Comparison of ENCODE assay signal across 8 mouse cellular contexts in the genomic region with DNA sequence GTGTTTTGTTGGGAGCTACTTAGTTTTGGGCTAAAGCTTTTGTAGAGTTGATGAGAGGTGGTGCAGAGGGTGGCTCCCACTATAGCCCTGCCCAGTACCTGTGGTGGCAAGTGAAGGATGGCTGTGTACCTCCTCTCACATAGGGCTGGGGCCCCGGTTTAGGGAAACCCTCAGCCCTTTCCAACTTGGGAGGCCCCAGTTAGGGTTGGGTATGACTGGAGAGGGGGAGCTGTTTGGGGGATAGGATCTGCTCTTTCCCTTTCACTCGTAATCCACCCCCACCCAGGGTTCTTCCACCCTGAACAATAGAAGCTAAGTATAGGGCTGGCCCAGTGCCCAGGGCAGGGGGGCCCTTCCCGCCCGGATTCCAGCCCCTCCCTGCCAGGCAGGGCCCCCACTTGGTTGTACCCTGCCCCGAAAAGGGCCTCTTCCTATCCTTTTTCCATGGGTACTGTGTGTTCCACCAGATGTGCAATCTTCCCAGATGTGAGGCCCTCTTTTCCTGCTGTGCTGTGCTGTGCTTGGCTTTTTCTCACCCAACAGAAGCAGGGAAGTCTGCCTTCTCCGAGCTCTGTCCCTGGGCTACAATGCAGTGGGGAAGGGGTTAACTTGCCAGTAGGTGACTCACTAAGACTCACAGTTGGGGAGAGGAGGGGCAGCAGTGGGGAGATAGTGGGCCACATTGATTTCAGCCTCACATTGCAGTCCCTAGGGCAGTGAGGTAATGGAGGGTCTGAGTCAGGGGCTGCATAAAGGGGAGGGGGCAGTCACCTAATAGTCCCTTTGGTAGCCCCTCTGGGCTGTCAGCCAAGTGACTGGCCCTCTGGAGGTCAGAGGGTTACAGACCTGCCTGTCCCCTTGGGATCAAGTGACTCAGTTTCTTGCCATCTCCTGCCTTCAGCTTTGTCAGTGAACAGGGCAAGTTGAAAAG. TPM values are rescaled to one million over a fixed set of nuclear protein-coding genes. Genes with fewer than 3 reads are reported as not detected.
DNase-seq lines count a peak whose midpoint lies in the region; ATAC-seq and TF ChIP-seq lines count a peak whose summit lies in the region.

No protein-coding gene starts in this region.

- no peaks in the 10 kb centered on the region for H3K27me3 ChIP-seq in forebrain, postnatal 0 days (ENCODE audit: insufficient read depth, low read length)
- no peaks in the 10 kb centered on the region for H3K27me3 ChIP-seq in hindbrain, embryonic 15.5 days
- H3K27me3 ChIP-seq in liver, adult 2 months (ENCODE audit: control insufficient read depth, insufficient read depth, low read length): no peaks in the 10 kb centered on the region
- H3K27me3 ChIP-seq in myocyte (ENCODE audit: control insufficient read depth, insufficient read depth, insufficient read length): no peaks in the 10 kb centered on the region

- no peaks in the 10 kb centered on the region for H3K9me3 ChIP-seq in forebrain, postnatal 0 days (ENCODE audit: low read length)
- no peaks in the 10 kb centered on the region for H3K9me3 ChIP-seq in hindbrain, embryonic 15.5 days

- TF ChIP-seq CTCF in forebrain, postnatal 0 days (IDR thresholded peaks at IDR 0.05; ENCODE audit: low read depth): no peak
- no peak for TF ChIP-seq CTCF in liver, adult 2 months (IDR thresholded peaks at IDR 0.05; ENCODE audit: low read depth, low read length)

- no peak for TF ChIP-seq POLR2A in liver, adult 2 months (IDR thresholded peaks at IDR 0.05; ENCODE audit: extremely low read depth, insufficient read depth, low read length)
- TF ChIP-seq POLR2A in myocyte (IDR thresholded peaks at IDR 0.05; ENCODE audit: insufficient read length, low read depth): peak; percentile 29

- DNase-seq in spleen, postnatal 4 days (ENCODE audit: low spot score in 2 of 2): peak; percentile 23 to 73
- DNase-seq in spleen, postnatal 14 days (ENCODE audit: low spot score in 2 of 2): no peak
- DNase-seq in forebrain, postnatal 0 days: peak; percentile 50
- no peak for DNase-seq in liver, adult 2 months (ENCODE audit: extremely low read depth, low read depth, low spot score)
- DNase-seq in B cell, adult 2 months: no peak

- peak overlapping the region; percentile 99 for H3K27ac ChIP-seq in brown adipose tissue, adult 24 weeks (replicated peaks; ENCODE audit: low read depth, low read length)
- H3K27ac ChIP-seq in forebrain, postnatal 0 days (ENCODE audit: low read depth, low read length): peak overlapping the region; percentile 99
- peak overlapping the region; percentile 99 for H3K27ac ChIP-seq in hindbrain, embryonic 15.5 days (replicated peaks)
- peak overlapping the region; percentile 45 for H3K27ac ChIP-seq in liver, adult 2 months (replicated peaks; ENCODE audit: insufficient read depth, low read depth, low read length)

- peaks cover 22% of the 10 kb centered on the region for H3K4me1 ChIP-seq in brown adipose tissue, adult 24 weeks (ENCODE audit: control insufficient read depth, insufficient read depth, insufficient read length, low read length)
- H3K4me1 ChIP-seq in forebrain, postnatal 0 days (ENCODE audit: insufficient read depth): peaks cover 40% of the 10 kb centered on the region
- peaks cover 75% of the 10 kb centered on the region for H3K4me1 ChIP-seq in hindbrain, embryonic 15.5 days (replicated peaks)
- H3K4me1 ChIP-seq in liver, adult 2 months (ENCODE audit: control insufficient read depth, insufficient read depth, low read length): peaks cover 25% of the 10 kb centered on the region

- peak overlapping the region; percentile 57 for H3ac ChIP-seq in myocyte (ENCODE audit: control insufficient read depth, insufficient read length)

- H3K79me2 ChIP-seq in liver, adult 2 months (ENCODE audit: control insufficient read depth, insufficient read depth, low read length): peaks cover 7% of the 10 kb centered on the region; the same call in 1 of the 2 replicates
- peaks cover 26% of the 10 kb centered on the region for H3K79me2 ChIP-seq in myocyte (ENCODE audit: control insufficient read depth, insufficient read depth)

- no peak for ATAC-seq in forebrain, postnatal 0 days
- peak; percentile 1; the same call in 1 of the 2 replicates for ATAC-seq in hindbrain, embryonic 15.5 days (ENCODE audit: low FRiP score, low read depth)

- peak overlapping the region; percentile 76 for H3K4me3 ChIP-seq in brown adipose tissue, adult 24 weeks (ENCODE audit: insufficient read depth, low read depth, low read length)
- peak overlapping the region; percentile 56 for H3K4me3 ChIP-seq in forebrain, postnatal 0 days (ENCODE audit: low read depth, low read length)
- H3K4me3 ChIP-seq in hindbrain, embryonic 15.5 days: peak overlapping the region; percentile 59
- peak overlapping the region; percentile 69; the same call in 1 of the 2 replicates for H3K4me3 ChIP-seq in liver, adult 2 months (ENCODE audit: insufficient read depth, low read depth, low read length)
- peak overlapping the region; percentile 37 for H3K4me3 ChIP-seq in myocyte

- H3K36me3 ChIP-seq in forebrain, postnatal 0 days (ENCODE audit: insufficient read depth): peaks cover 5% of the 10 kb centered on the region; the same call in 1 of the 2 replicates
- H3K36me3 ChIP-seq in hindbrain, embryonic 15.5 days: peaks cover 2% of the 10 kb centered on the region
- H3K36me3 ChIP-seq in liver, adult 2 months (ENCODE audit: control insufficient read depth, insufficient read depth, low read length): no peaks in the 10 kb centered on the region
- no peaks in the 10 kb centered on the region for H3K36me3 ChIP-seq in myocyte (ENCODE audit: control insufficient read depth, insufficient read depth)

- H3K4me2 ChIP-seq in forebrain, postnatal 0 days (ENCODE audit: low read depth): peak overlapping the region; percentile 94
- H3K4me2 ChIP-seq in hindbrain, embryonic 15.5 days: peak overlapping the region; percentile 69
- H3K4me2 ChIP-seq in myocyte (ENCODE audit: low read depth): peak overlapping the region; percentile 82

- peak overlapping the region; percentile 86 for H3K9ac ChIP-seq in forebrain, postnatal 0 days
- peak overlapping the region; percentile 81 for H3K9ac ChIP-seq in hindbrain, embryonic 15.5 days
- peak overlapping the region; percentile 69 for H3K9ac ChIP-seq in liver, adult 2 months (ENCODE audit: low read depth, low read length)

- WGBS in forebrain, postnatal 0 days: 5% methylated on average over 6 of the region's 6 CpGs
- 0% methylated on average over 6 of the region's 6 CpGs for WGBS in hindbrain, embryonic 15.5 days
- 48% methylated on average over 6 of the region's 6 CpGs for WGBS in liver, adult 2 months

TF ChIP-seq in myocyte, 11 proteins besides CTCF, POLR2A, EP300 and RAD21 (continues in another document):
- TF ChIP-seq TCF12 (IDR thresholded peaks at IDR 0.05; ENCODE audit: insufficient read depth, poor library complexity, severe bottlenecking) (no peak), MYOG (IDR thresholded peaks at IDR 0.05; ENCODE audit: control insufficient read depth in 1 of 3, insufficient read depth in 1 of 3, insufficient read length in 2 of 3, low read depth in 2 of 3) (no peak), POLR2AphosphoS2 (IDR thresholded peaks at IDR 0.05; ENCODE audit: insufficient read length, low read depth) (no peak), MAX (IDR thresholded peaks at IDR 0.05; ENCODE audit: low read depth) (no peak)

RNA-seq across cellular contexts. Expression of a gene that starts 12.6 kb away (rescaled TPM):
- polyA plus RNA-seq in brown adipose tissue, adult 24 weeks (2012; ENCODE audit: insufficient read depth, insufficient read length, missing spikeins): 25.2 and 31.3 TPM in 2 replicates
- total RNA-seq in forebrain, postnatal 0 days (2014; rRNA removed): 119 and 121 TPM in 2 replicates
- 25.4 and 31.3 TPM in 2 replicates for polyA plus RNA-seq in forebrain, postnatal 0 days (2015; fragmentation: Nextera tagmentation; extraction: Ambion mirVana)
- 32.5 and 38.5 TPM in 2 replicates for polyA plus RNA-seq in hindbrain, embryonic 15.5 days (2015; fragmentation: Nextera tagmentation; extraction: Ambion mirVana)
- total RNA-seq in liver, adult 2 months (2014; rRNA removed): 5.3 and 8.3 TPM in 2 replicates
- 18.3 and 23.3 TPM in 2 replicates for polyA plus RNA-seq in liver, adult 2 months (2012; rRNA removed)
- 65.8 TPM for polyA plus RNA-seq in myocyte (2012; fragmentation: generic; extraction: Trizol)

RNA-seq across cellular contexts. Expression of a gene that starts 17.7 kb away (rescaled TPM):
- polyA plus RNA-seq in brown adipose tissue, adult 24 weeks (2012; ENCODE audit: insufficient read depth, insufficient read length, missing spikeins): 1.6 and 4.8 TPM in 2 replicates
- 407 and 461 TPM in 2 replicates for total RNA-seq in forebrain, postnatal 0 days (2014; rRNA removed)
- 517 and 583 TPM in 2 replicates for polyA plus RNA-seq in forebrain, postnatal 0 days (2015; fragmentation: Nextera tagmentation; extraction: Ambion mirVana)
- polyA plus RNA-seq in hindbrain, embryonic 15.5 days (2015; fragmentation: Nextera tagmentation; extraction: Ambion mirVana): 558 and 579 TPM in 2 replicates
- total RNA-seq in liver, adult 2 months (2014; rRNA removed): 3.7 and 6.0 TPM in 2 replicates
- 8.4 and 10.0 TPM in 2 replicates for polyA plus RNA-seq in liver, adult 2 months (2012; rRNA removed)
- polyA plus RNA-seq in myocyte (2012; fragmentation: generic; extraction: Trizol): 54.0 TPM

RNA-seq across cellular contexts. Expression of a gene that starts 21.1 kb away (rescaled TPM):
- not detected in 2 replicates for polyA plus RNA-seq in brown adipose tissue, adult 24 weeks (2012; ENCODE audit: insufficient read depth, insufficient read length, missing spikeins)
- 2.1 and 2.5 TPM in 2 replicates for total RNA-seq in forebrain, postnatal 0 days (2014; rRNA removed)
- 2.6 and 3.5 TPM in 2 replicates for polyA plus RNA-seq in forebrain, postnatal 0 days (2015; fragmentation: Nextera tagmentation; extraction: Ambion mirVana)
- polyA plus RNA-seq in hindbrain, embryonic 15.5 days (2015; fragmentation: Nextera tagmentation; extraction: Ambion mirVana): 3.5 and 4.6 TPM in 2 replicates
- not detected in 2 replicates for total RNA-seq in liver, adult 2 months (2014; rRNA removed)
- polyA plus RNA-seq in liver, adult 2 months (2012; rRNA removed): not detected in 2 replicates
- polyA plus RNA-seq in myocyte (2012; fragmentation: generic; extraction: Trizol): not detected

RNA-seq across cellular contexts. Expression of a gene that starts 25.8 kb away (rescaled TPM):
- not detected in 2 replicates for polyA plus RNA-seq in brown adipose tissue, adult 24 weeks (2012; ENCODE audit: insufficient read depth, insufficient read length, missing spikeins)
- 55.9 and 63.2 TPM in 2 replicates for total RNA-seq in forebrain, postnatal 0 days (2014; rRNA removed)
- polyA plus RNA-seq in forebrain, postnatal 0 days (2015; fragmentation: Nextera tagmentation; extraction: Ambion mirVana): 46.7 and 68.0 TPM in 2 replicates
- 84.1 and 101 TPM in 2 replicates for polyA plus RNA-seq in hindbrain, embryonic 15.5 days (2015; fragmentation: Nextera tagmentation; extraction: Ambion mirVana)
- not detected in 2 replicates for total RNA-seq in liver, adult 2 months (2014; rRNA removed)
- not detected in 2 replicates for polyA plus RNA-seq in liver, adult 2 months (2012; rRNA removed)
- 0.02 TPM for polyA plus RNA-seq in myocyte (2012; fragmentation: generic; extraction: Trizol)

RNA-seq across cellular contexts. Expression of a gene that starts 29.6 kb away (rescaled TPM):
- polyA plus RNA-seq in brown adipose tissue, adult 24 weeks (2012; ENCODE audit: insufficient read depth, insufficient read length, missing spikeins): 7.1 and 7.4 TPM in 2 replicates
- total RNA-seq in forebrain, postnatal 0 days (2014; rRNA removed): 11.8 and 16.5 TPM in 2 replicates
- 3.7 and 4.5 TPM in 2 replicates for polyA plus RNA-seq in forebrain, postnatal 0 days (2015; fragmentation: Nextera tagmentation; extraction: Ambion mirVana)
- 3.4 and 4.4 TPM in 2 replicates for polyA plus RNA-seq in hindbrain, embryonic 15.5 days (2015; fragmentation: Nextera tagmentation; extraction: Ambion mirVana)
- 7.4 and 8.8 TPM in 2 replicates for total RNA-seq in liver, adult 2 months (2014; rRNA removed)
- polyA plus RNA-seq in liver, adult 2 months (2012; rRNA removed): 23.3 and 27.0 TPM in 2 replicates
- 42.5 TPM for polyA plus RNA-seq in myocyte (2012; fragmentation: generic; extraction: Trizol)

Comparison
In these comparisons a context has a peak if more than half of its experiments do, and no peak if none do; other contexts are left out.
1. DNase-seq: peak in spleen, postnatal 4 days (2 of 2) and forebrain, postnatal 0 days (single experiment); none in spleen, postnatal 14 days (0 of 2), liver, adult 2 months (single experiment) and B cell, adult 2 months (0 of 2).
2. H3K27ac ChIP-seq: peak in every context shown above with its lines; median percentile 99 in brown adipose tissue, adult 24 weeks; 99 in forebrain, postnatal 0 days; 99 in hindbrain, embryonic 15.5 days; 45 in liver, adult 2 months.
3. Peak in every context shown above with its lines, with median percentiles within 50 percentile points of each other: H3K4me3 ChIP-seq, H3K4me2 ChIP-seq and H3K9ac ChIP-seq.